Mouse (Mus musculus): ENCODE results near the gene Gm21680.
"Not testable (repeated sequence)": the region's sequence is repeated elsewhere in the genome, so short reads cannot be mapped to it uniquely, and the experiment has no call there.

Gm21680 gene

GRCm38 (mm10) chr5:25972563-25972962 is at the start of gene Gm21680:
Gene Gm21680 (minus strand): TSS chr5:25972663.
- not testable (repeated sequence) for DNase-seq

GRCm38 (mm10) chr5:26007697-26008096 is 35.2 kb upstream of the Gm21680 start:
- DNase-seq: not testable (repeated sequence)

GRCm38 (mm10) chr5:26006937-26007695 is 34.7 kb upstream of the Gm21680 start:
- DNase-seq: peak; percentile 39

- not testable (repeated sequence) for DNase-seq
Measured at GRCm38 (mm10) chr5:26004698-26005097, 32.2 kb upstream of the Gm21680 start, which contains the start of gene Gm1979. Gene Gm1979 (minus strand): TSS chr5:26004798.

- not testable (repeated sequence) for DNase-seq
Measured at GRCm38 (mm10) chr5:25988550-25988949, 16.1 kb upstream of the Gm21680 start, which contains the start of gene Gm21698. Gene Gm21698 (minus strand): TSS chr5:25988650.

GRCm38 (mm10) chr5:25957050-25957449 is 15.4 kb downstream of the Gm21680 start:
- not testable (repeated sequence) for DNase-seq

GRCm38 (mm10) chr5:25956611-25957010 is 15.9 kb downstream of the Gm21680 start:
- DNase-seq: peak; percentile 2

- not testable (repeated sequence) for DNase-seq
Measured at GRCm38 (mm10) chr5:25954317-25954716, 18.1 kb downstream of the Gm21680 start, which contains the start of gene Gm21671. Gene Gm21671 (minus strand): TSS chr5:25954417.

- DNase-seq: not testable (repeated sequence)
Measured at GRCm38 (mm10) chr5:25945391-25945790, 27.1 kb downstream of the Gm21680 start.

GRCm38 (mm10) chr5:25942281-25942680 is 30.2 kb downstream of the Gm21680 start, which contains the start of gene Gm21663:
Gene Gm21663 (minus strand): TSS chr5:25942381.
- DNase-seq: not testable (repeated sequence)
